Mouse (Mus musculus) cerebellum, adult 9-11 months (tissue): ENCODE results near the gene Peak1.
"Not testable (repeated sequence)": the region's sequence is repeated elsewhere in the genome, so short reads cannot be mapped to it uniquely, and the experiment has no call there.

Experiments used
- DNase-seq: peaks from one replicate; pipeline ENCODE4 v3.0.0; 2022

The Peak1 gene

GRCm38 (mm10) chr9:56417948-56418737 lies at the start of gene Peak1, which contains the start of gene Hmg20a:
Peak1 (minus strand) TSS chr9:56418067.
Hmg20a (plus strand) TSS chr9:56418609.
- DNase-seq = peak; percentile 100

- DNase-seq = no peak
Observed at GRCm38 (mm10) chr9:56466251-56466650, 48.4 kb upstream of the Peak1 start.

- no peak for DNase-seq
Observed at GRCm38 (mm10) chr9:56464863-56465654, 47.2 kb upstream of the Peak1 start.

- DNase-seq = no peak
Observed at GRCm38 (mm10) chr9:56463686-56464515, 46.0 kb upstream of the Peak1 start.

- DNase-seq = no peak
Observed at GRCm38 (mm10) chr9:56463046-56463445, 45.2 kb upstream of the Peak1 start.

GRCm38 (mm10) chr9:56462606-56463005 lies 44.7 kb upstream of the Peak1 start:
- DNase-seq = peak; percentile 53

GRCm38 (mm10) chr9:56460987-56461386 lies 43.1 kb upstream of the Peak1 start:
- no peak for DNase-seq

GRCm38 (mm10) chr9:56456426-56456825 lies 38.6 kb upstream of the Peak1 start:
- DNase-seq = no peak

GRCm38 (mm10) chr9:56453038-56453815 lies 35.4 kb upstream of the Peak1 start:
- DNase-seq = no peak

- DNase-seq = peak; percentile 43
Observed at GRCm38 (mm10) chr9:56451570-56451969, 33.7 kb upstream of the Peak1 start.

- DNase-seq = no peak
Observed at GRCm38 (mm10) chr9:56439699-56440098, 21.8 kb upstream of the Peak1 start.

GRCm38 (mm10) chr9:56437300-56437892 lies 19.5 kb upstream of the Peak1 start:
- DNase-seq = not testable (repeated sequence)

GRCm38 (mm10) chr9:56435821-56436526 lies 18.1 kb upstream of the Peak1 start:
- DNase-seq = peak; percentile 68

- DNase-seq = no peak
Observed at GRCm38 (mm10) chr9:56424861-56425260, 7.0 kb upstream of the Peak1 start.

- no peak for DNase-seq
Observed at GRCm38 (mm10) chr9:56421991-56422390, 4.1 kb upstream of the Peak1 start.

- DNase-seq = no peak
Observed at GRCm38 (mm10) chr9:56420892-56421601, 3.2 kb upstream of the Peak1 start.

GRCm38 (mm10) chr9:56420236-56420635 lies 2.4 kb upstream of the Peak1 start:
- no peak for DNase-seq

GRCm38 (mm10) chr9:56418738-56419239 lies 922 bp upstream of the Peak1 start:
- peak; percentile 85 for DNase-seq

- peak; percentile 85 for DNase-seq
Observed at GRCm38 (mm10) chr9:56417415-56417947, 386 bp downstream of the Peak1 start.
